Mouse (Mus musculus): ENCODE data around the gene Epx. TPM values are rescaled to one million over a fixed set of nuclear protein-coding genes. Genes with fewer than 3 reads are reported as not detected.

The Epx gene
- total RNA-seq (2023), result not detected in 4 replicates

DNA sequence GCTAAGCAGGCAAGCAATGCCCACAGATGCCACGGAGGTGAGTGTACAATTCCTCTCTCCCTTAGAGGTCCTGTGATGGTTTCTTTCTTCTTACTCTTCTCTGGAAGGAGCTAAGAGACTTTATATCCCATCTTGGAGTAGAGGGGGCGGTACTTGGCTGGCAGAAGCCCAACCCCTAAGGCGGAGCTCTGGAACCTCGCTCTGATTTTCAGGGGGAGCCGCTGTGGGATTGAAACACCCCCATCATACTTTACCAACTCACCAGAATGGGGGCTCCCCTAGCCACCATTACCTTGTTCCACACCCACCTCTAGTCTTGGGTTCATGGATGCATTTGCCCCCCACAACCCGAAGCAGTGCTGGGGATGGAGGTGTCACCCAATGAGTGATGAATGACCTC is at the start of gene Epx:
Gene Epx, minus strand, starts transcription at position 101 of the 400 bp plus-strand sequence.

DNA sequence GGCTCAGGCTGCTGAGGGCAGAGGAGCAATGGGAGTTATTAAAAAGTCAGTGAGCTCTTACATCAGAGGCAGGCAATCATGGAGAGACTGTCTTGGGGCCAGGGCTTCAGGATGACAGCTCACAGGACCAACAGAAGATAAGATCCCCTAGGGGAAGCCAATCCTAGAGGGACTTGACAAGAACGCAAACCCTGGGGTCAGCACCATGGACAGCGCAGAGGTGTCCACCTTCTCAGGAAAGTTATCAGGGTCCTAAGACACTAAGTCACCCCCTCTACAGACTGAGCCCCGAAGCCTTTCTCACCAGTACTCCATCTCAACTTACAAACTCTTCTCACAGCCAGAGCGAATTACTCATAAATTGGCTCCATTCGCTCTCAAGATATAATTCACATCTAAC is 45.6 kb upstream of the Epx start, which contains the start of gene Olfr464:
Gene Olfr464, minus strand, starts transcription at position 2 of the 400 bp plus-strand sequence.

DNA sequence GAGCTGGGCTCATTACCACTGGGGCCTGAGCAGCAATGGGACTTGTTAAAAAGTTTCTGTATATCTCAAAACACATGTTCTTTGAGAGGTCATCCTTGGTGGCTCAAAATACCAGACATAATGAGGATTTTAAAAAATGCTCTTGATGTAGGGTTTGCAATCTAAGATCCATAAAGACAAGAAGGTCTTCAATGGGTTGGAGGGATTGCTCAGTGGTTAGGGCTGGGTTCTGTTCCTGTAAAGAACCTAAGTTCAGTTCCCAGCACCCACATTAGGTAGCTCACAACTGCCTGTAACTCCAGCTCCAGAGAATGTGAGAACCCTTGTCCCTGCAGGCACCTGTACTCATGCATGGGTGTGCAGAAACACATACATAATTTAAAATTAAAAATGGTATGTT is 22.0 kb upstream of the Epx start, which contains the start of gene Olfr463:
Gene Olfr463, minus strand, starts transcription at position 101 of the 400 bp plus-strand sequence.

DNA sequence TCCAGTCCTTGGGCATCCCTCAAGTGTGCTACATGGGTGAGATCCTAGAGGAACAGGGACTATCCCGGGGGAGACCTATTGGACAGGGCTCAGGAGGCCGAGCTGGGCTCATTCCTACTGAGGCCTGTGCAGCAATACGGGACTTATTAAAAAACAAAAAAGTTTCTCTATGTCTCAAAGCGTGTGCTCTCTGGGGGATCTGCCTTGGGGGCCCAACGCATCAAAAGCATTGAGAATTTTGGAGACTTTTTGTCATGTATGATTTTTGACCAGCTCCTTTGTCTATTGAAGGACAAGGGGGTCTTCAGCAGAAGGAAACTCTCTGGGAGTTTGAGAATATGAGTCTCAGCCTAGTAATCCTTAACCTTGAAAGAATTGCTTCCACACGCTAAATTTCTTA is 16.8 kb upstream of the Epx start, which contains the start of gene Olfr462:
Gene Olfr462, minus strand, starts transcription at position 101 of the 400 bp plus-strand sequence.

DNA sequence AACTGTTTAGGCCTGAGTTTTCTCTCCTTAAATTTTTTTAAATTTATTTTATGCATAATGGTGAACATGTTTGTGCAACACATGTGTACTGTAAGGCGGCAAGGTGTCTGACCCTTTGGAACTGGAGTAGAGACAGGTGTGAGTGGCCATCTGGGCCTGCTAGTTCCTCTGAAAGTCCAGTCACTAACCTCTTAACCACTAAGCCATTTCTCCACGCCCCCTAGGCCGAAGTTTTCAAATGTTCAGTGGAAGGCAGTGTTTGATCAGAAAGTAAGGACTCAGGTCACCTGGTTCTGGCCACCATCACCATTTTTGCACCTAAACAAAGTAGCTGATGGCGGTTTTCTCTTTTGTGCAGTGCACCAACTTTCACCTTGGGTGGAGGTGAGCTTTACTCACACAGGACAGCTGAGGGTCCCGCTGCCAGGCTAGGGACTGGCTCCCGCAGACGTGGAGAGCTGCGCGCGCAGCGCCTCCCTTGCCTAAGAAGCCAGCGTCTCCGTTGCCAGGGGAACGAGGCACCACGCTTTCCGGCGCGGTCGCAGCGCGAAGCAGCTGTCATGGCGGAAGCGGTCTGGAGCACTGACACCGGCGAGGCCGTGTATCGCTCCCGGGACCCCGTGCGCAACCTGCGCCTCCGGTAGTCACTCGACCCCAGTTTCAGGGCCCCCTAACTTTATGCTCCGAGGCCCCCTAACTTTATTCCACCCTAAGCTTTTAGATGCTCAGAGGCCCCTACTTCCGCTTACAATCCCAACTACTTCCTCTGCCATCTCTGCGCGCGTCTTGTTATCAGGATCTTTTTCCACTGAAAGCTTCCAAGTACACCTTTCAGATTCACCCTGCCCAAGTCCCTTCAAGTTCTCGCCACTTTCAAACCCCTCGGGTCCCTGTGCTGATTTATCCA is 22.4 kb downstream of the Epx start, which contains the start of gene Mks1:
Gene Mks1, plus strand, starts transcription at position 526 of the 907 bp plus-strand sequence.

DNA sequence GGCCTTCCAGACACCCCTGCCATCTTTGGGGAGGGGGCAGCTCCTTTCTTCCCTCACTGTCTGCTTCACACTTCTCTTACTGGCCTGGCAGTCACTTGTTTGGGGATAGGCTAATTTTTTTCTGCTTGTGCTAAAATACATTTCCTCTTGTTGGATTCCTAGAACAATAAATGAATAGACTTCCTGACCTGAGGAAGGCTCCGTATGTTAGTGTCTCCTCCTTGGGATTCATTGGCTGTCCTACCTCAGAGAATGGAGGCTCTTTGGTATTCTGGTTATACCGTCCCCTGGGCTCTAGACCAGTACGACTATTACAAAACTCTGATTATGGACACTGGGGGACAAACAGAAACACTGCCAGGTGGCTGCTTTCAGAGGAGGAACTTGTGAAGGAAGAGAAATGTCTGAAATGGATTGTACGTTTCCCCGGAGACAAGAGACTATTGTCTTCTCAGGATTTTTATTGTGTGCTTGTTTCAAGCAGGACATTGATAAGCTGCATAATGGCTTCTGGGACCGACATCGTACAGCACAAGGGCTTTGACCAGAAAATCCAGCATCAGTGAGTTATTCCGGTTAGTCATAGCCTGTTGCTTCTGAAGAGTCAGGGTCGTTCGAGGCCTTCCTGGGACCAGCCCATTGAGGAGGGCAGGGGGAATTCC is 47.0 kb downstream of the Epx start, which contains the start of gene Lpo:
Gene Lpo, minus strand, starts transcription at position 51 of the 662 bp plus-strand sequence.

Other genes starting within 250 kb of the Epx start
- gene Rnf43, start 212.8 kb downstream of the Epx start, total RNA-seq (2023), result 5.7 to 9.3 TPM (median 6.0 TPM) in 4 replicates
- 129 to 138 TPM (median 134 TPM) in 4 replicates for gene Supt4a, start 138.0 kb downstream of the Epx start, total RNA-seq (2023)
- gene Tspoap1, start 115.0 kb downstream of the Epx start, total RNA-seq (2023), result 10.0 to 14.4 TPM (median 11.1 TPM) in 4 replicates
- gene Mpo, start 82.0 kb downstream of the Epx start, total RNA-seq (2023), result 0.54 to 1.1 TPM in 2 of 4 replicates, not detected in the others
- gene Lpo, start 47.2 kb downstream of the Epx start, total RNA-seq (2023), result not detected in 4 replicates
- gene Mks1, start 22.3 kb downstream of the Epx start, total RNA-seq (2023), result 15.6 to 18.2 TPM (median 16.7 TPM) in 4 replicates
- not detected in 4 replicates for gene Olfr462, start 16.7 kb upstream of the Epx start, total RNA-seq (2023)
- not detected in 4 replicates for gene Olfr463, start 21.9 kb upstream of the Epx start, total RNA-seq (2023)
- gene Olfr464, start 45.4 kb upstream of the Epx start, total RNA-seq (2023), result not detected in 4 replicates
- 11.3 to 13.6 TPM (median 12.1 TPM) in 4 replicates for gene Dynll2, start 112.0 kb upstream of the Epx start, total RNA-seq (2023)
- 318 to 366 TPM (median 354 TPM) in 4 replicates for gene Srsf1, start 171.8 kb upstream of the Epx start, total RNA-seq (2023)
- gene Vezf1, start 192.7 kb upstream of the Epx start, total RNA-seq (2023), result 70.3 to 73.4 TPM (median 71.7 TPM) in 4 replicates
- gene Cuedc1, start 222.5 kb upstream of the Epx start, total RNA-seq (2023), result 5.0 to 9.4 TPM (median 6.8 TPM) in 4 replicates

Measured in B cell, adult 62 days (primary cell).